Mouse (Mus musculus) thymus, postnatal 4 days (tissue): ENCODE results near the gene Farp2.
A peak's percentile ranks its signal among the peaks of the same experiment; 100 is the strongest.
"Not testable (repeated sequence)": the region's sequence is repeated elsewhere in the genome, so short reads cannot be mapped to it uniquely, and the experiment has no call there.

ENCODE experiments used
- DNase-seq: peaks from one replicate; pipeline ENCODE4 v3.0.0; 2021

Gene Farp2

DNA sequence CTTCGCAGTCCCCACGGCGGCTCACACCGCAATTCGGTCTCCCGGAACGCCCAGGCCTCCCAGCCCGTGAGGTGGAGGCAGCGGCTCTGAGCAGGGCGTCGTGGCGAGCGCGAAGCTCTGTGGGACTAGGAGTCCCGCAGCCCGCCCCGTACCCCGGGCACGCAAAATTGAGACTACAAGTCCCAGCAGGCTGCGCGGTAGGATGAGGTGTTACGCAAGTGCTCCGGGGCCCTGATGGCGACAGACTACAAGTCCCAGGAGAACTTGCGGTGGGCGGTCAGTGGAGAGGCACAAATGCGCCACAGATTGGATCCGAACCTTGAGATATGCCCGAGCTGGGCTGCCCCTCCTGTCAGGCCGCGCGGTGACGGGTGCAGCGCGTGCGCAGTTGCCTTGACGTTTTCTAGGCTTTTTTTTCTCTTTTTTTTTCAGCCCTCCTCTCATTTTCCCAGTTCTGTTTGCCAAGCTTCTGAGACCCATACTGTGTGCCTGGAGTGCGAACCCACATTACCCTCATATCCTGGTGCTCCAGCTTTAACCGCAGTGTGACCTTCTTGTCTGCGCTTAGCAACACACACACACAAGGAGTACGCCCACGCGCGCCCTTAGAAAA lies 123.8 kb downstream of the Farp2 start:
- peak; percentile 97 for DNase-seq

DNA sequence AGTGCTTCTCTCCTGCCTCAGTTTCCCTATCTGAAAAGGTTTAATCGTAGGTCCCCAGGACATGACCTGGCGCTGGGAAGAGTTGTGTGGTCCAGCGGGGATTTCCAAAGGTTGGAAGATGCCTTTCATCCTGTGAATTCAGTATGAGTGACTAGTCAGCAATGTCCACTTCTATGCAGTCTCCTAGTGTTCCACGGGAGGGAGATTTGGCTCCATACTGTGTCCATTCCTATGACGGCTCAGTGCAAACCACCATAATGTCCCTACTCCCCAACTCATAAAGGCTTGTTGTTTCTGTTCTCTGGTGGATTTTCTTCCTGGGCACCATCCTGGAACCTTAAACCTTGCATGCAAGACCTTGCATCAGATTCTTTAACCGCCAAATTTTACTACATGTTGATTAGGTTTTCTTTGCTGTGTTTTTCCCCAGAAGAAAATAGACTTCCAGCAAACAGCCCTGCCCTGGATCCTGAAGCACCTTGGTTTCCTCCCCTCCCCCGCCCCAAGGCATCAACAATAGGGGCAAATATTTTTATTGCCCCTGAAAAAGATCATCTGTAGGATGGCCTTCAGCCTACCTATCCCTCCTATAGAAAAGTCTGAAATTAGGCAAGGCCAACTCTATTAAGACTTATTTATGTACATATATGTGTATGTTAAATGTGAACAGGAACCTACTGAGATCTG lies 124.5 kb downstream of the Farp2 start:
- no peak for DNase-seq

DNA sequence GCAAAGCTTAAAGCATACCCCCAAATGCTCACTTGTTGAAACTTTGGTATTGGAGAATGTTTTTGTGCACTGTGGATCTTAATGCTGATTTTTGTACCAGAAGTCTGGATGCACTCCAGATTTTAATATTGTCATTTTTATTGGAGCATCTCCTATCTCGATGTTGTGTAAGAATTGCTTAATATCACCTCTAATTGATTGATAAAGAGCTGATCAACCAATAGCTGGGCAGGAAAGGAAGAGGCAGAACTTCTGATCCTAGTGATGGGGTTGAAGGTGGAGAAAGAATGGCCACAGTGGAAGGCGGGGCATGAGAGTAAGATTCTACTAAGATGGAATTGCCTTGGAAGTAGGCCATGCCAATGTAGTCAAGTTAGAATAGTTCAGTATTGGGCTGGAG lies 130.1 kb downstream of the Farp2 start:
- no peak for DNase-seq

DNA sequence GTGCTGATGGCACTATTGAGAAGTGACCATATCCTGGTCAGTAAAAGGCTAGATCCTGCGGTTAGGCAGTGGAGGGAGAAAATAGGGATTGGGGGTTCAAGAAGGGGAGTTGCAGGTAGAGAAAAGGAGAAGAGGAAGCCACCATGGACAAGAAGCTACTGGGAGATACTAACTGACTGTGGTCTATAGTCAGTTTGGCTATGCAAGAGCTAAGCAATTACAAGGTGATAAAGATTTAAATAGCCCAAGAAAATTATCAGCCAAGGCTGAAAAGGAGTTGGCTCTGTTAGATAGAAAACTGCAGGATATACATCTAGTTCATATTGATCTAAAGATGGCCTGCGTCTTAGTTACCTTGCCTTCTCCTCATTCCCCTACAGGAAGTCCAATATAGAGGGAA lies 130.8 kb downstream of the Farp2 start:
- DNase-seq: no peak

DNA sequence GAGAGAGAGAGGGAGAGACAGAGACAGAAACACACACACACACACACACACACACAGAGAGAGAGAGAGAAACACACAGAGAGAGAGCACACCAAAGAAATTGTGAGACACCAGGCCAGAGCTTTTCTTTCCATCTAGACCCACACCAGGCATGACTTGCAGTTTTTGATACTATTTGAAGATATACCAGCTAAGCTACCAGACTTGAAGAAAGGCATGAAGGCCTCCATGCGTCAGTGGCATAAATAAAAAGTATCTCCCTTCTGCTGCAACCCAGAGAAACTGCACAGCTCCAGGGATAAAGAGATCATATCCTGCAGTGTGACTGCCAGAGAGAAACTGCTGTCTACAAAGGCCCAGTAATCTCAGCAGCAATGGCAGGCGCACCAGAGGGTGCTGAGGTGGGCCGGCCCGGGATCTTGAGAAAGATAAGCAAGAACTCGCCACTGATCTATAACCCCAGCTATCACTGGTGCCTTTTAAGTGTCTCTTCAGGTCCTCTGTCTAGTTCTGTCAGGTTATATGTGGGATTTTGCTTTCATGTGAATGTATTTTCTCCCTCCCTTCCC lies 137.8 kb downstream of the Farp2 start:
- DNase-seq: no peak

DNA sequence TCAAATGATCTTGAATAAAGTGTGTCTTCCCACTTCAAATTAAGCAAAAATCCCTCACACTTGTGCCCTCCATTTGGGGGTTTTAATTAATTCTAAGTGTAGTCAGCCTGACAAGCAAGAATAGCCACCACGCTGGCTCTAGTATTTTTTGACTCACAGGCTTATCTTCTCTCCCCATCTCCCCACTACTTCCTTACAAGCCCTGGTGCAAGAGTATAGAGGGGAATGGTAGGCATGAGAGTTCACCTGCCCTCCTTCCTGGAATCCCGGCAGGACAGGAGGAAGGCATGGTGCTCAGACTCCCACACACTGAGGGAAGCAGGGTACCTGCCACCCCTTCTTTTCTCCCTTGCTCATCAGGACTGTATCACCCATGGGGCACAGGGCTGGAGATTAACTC lies 142.4 kb downstream of the Farp2 start:
- DNase-seq: no peak

DNA sequence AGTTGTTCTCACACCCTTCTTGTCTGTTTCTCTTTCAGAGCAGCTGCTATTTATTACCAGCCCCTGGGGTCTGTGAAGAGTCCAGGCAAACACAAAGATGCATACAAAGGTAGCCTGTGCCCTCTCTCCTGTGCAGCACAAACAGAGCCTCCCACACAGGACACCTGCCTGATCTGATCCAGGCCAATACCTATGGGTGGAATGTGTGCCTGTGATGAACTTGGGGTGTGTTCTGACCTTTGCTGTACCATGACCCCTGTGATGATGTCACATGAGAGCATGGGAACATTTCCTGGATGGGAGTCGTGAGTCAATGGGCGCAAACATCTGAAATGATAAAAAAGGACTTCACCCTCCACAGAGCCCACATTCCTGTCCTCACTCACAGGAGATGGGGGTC lies 142.9 kb downstream of the Farp2 start:
- no peak for DNase-seq

DNA sequence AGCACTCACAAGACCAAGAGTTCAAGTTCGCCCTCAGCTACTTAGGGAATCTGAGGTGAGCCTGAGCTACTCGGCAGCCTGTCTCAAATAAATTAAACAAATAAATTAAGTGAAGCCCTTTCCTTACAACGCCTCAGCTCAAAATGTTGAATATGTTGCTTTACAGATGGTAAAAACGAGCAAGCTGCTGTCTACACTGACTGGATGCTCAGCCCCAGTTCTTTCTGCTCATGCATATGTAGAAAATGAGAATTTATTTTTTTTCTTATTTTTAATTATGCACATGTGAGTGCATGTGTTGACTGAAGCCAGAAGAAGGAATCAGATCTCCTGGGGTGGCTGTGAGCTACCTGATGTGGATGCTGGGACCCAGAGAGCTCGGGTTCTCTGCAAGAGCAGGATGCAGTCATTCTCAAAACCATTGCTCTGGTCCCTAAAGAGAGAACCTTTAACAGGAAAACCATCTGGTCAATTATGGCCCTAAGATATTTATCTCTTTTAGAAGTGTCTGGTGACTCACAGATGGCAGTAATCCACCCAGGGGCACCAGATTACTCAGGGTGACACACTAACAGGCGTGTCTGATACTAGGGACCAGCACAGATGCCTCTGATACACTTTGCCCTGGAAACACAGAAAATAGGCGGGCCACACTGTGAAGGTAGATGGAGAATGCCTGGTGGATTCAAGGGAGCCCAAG lies 144.6 kb downstream of the Farp2 start:
- no peak for DNase-seq

DNA sequence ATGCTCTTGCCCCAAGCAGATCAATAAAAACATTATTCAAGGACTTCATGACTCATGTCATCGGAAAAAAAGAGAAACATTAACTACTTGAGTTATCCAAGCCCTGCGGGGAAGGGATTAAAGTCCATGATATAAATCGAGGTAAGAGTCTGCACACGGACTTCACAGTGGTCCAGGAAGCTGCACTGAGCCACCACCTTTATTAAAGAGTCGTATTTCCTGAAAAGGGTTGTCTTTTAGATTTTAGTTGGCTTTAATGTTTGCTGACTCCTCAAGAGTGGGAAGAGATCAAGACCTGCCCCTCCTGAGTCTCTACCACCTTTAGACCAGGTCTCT lies 145.1 kb downstream of the Farp2 start:
- no peak for DNase-seq

DNA sequence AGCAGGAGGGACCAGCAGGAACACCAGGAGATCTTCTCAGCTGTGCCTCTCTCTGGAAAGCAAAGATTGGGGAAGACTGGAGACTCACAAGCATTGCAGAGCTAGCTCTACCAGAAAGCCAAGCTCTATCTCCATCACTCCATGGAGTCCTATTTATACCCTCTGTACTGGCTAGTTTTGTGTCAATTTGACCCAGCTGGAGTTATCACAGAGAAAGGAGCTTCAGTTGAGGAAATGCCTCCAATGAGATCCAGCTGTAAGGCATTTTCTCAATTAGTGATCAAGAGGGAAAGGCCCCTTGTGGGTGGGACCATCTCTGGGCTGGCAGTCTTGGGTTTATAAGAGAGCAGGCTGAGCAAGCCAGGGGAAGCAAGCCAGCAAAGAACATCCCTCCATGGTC lies 146.7 kb downstream of the Farp2 start, which contains the start of gene Stk25:
Stk25 (minus strand) TSS at position 101 of the 400 bp plus-strand sequence.
- DNase-seq: not testable (repeated sequence)

DNA sequence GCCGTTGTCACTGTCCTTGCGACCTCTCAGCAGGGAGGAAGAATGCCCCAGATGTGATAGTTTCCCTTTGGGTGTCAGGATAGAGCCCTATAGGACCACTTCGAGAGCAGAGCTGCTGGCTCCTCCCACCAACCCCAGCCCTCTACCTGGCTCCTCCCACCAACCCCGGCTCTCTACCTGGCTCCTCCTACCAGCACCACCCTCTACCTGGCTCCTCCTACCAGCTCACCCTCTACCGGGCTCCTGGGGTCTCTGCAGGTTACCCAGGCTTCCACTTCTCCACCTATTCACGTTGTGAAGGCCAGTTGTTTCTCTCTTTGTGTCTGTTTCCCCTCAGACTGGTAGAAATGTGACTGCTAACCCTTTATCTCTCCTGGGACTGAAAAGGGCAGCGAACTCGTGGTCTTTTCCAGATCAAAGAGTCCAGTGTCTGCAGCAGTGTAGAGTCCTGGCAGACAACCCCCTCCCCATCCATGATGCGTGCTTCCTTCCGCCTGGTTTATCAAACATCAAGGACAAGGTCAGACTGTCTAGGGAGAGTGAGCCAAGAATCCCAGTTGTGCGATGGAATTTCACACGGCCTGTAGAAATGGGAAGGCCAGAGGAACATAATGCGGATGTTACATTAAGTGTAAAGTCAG lies 156.0 kb downstream of the Farp2 start:
- peak; percentile 67 for DNase-seq

DNA sequence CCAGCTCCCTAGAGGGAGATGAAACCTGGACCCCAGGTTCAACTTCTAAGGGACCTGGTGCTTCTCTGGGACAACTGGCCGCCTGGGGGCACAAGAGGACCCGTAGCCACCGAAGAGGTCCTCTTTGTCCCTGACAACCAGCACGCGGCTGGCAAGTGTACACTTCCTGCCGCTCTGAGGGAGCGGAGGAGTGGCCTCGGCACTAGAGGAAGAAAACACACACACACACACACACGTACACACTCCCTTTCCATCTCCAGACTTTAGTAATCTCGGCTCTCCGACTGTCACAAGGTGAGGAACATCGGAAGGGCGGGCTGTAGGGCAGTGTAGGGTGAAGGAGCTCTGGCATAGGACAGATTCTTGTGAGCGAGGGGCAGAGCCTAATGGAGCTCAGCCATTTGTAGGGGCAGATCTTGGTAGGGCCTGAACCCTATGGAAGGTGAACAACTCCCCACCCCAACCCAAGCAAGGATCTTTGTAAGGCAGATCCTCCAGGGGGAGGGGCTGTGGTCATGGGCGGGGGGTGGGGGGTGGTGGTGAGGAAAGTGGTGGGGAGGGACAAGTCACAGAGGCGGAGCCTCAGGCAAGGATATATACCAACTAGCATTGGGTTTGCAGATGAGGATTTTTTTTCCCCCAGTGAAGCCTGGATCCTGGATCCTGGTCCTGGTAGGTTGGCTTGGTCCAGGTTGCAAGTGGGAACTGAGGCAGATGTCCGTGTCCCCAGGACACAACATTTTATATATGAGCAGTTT lies 157.1 kb downstream of the Farp2 start:
- peak; percentile 78 for DNase-seq

DNA sequence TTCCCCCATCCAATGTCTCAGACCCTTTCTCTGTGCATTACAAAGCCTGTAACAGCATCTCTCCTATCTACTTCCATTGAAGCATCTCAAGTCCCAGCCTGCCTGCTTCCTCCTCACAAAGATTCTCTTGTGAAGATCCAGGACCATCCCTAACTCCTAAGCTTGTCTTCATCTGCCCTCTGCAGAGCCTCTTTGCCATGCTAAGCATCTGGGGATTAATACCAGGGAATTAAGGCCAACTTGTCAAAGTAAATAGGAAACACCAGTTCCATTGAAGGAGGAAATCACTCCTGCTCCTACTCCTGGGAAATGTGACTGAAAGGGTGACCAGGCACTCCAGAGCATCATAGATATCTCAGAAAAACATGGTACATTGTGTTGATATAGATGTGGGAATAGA lies 158.1 kb downstream of the Farp2 start:
- DNase-seq: no peak
